Mouse (Mus musculus): ENCODE results near the gene Pate4. TPM values are rescaled to one million over a fixed set of nuclear protein-coding genes. Genes with fewer than 3 reads are reported as not detected.

The Pate4 gene
- total and polyA plus RNA-seq, 3 experiments = not detected

DNA sequence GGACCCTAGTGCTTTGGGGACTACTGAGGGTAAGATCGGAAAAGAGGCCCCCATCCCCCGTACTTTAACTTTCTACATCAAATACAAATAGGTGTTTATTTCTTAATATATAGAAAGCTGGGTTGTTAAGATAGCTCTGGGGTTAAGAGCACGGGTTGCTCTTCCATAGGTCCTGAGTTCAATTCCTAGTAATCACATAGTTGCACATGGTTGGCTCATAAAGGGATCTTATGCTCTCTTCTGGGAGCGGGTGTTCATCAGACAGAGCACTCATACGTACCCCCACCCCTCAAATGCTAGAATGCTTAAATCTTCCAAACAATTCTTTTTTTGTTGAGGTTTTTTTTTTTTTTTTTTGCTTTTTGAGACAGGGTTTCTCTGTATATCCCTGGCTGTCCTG, 41.1 kb downstream of the Pate4 start:
- Histone ChIP-seq H3K27ac (ENCODE audit: insufficient read depth, low read depth) (no peak overlapping the region), H3K4me2 (ENCODE audit: insufficient read depth, low read depth, poor library complexity, severe bottlenecking) (peak overlapping the region; percentile 61; the same call in 1 of the 2 replicates), H3K27me3 (replicated peaks) (no peaks in the 10 kb centered on the region), H3K79me2 (replicated peaks; ENCODE audit: control insufficient read depth, extremely low read depth, insufficient read depth, poor library complexity, severe bottlenecking) (peaks cover 16% of the 10 kb centered on the region), H3K36me3 (replicated peaks in 1 of 2; ENCODE audit: control insufficient read depth in 1 of 2, insufficient read depth in 1 of 2, low read length in 1 of 2) (peaks cover 13 to 23% of the 10 kb centered on the region in 2 experiments), H3K9ac (ENCODE audit: insufficient read depth, low read depth) (peak overlapping the region; percentile 29; the same call in 1 of the 2 replicates), H3K4me1 (ENCODE audit: control insufficient read depth in 1 of 2, insufficient read depth in 2 of 2) (peaks cover 0 to 24% of the 10 kb centered on the region in 2 experiments; a peak in 2 of 4 replicates), H3K9me3 (replicated peaks; ENCODE audit: low read length) (no peaks in the 10 kb centered on the region), H3K4me3 (replicated peaks in 1 of 3; ENCODE audit: low read depth in 2 of 3, low read length in 2 of 3, poor library complexity in 1 of 3) (peak overlapping the region; percentile 69 to 95 (median 88))
- no peak for DNase-seq (ENCODE audit: extremely low read depth)
- TF ChIP-seq BHLHE40 (IDR thresholded peaks at IDR 0.05; ENCODE audit: low read depth, low read length) (no peak), KAT2A (IDR thresholded peaks at IDR 0.05; ENCODE audit: insufficient replicate concordance, low read length) (no peak), ZNF384 (IDR thresholded peaks at IDR 0.05; ENCODE audit: low read depth, low read length) (peak; percentile 4; the same call in 1 of the 2 replicates), USF2 (conservative IDR thresholded peaks at IDR 0.05; ENCODE audit: low read depth, low read length) (no peak)
- in situ Hi-C loops (cut with MboI; ENCODE audit: low pct_ligation_motif_present, low pct_unique_long_range_greater_than_20kb, low sequenced_read_pairs) (no loop called here), dilution Hi-C loops (cut with MboI; ENCODE audit: extremely low pct_ligation_motif_present, extremely low pct_unique_long_range_greater_than_20kb, low sequenced_read_pairs) (no loop called here)

- Histone ChIP-seq H3K4me1 (ENCODE audit: control insufficient read depth in 1 of 2, insufficient read depth in 2 of 2) (peaks cover 0 to 32% of the 10 kb centered on the region in 2 experiments; a peak in 2 of 4 replicates), H3K79me2 (replicated peaks; ENCODE audit: control insufficient read depth, extremely low read depth, insufficient read depth, poor library complexity, severe bottlenecking) (peaks cover 23% of the 10 kb centered on the region), H3K27me3 (replicated peaks) (no peaks in the 10 kb centered on the region), H3K9ac (ENCODE audit: insufficient read depth, low read depth) (peak within 1 kb of the TSS; percentile 55), H3K9me3 (replicated peaks; ENCODE audit: low read length) (no peaks in the 10 kb centered on the region), H3K27ac (ENCODE audit: insufficient read depth, low read depth) (peak within 1 kb of the TSS; percentile 79), H3K36me3 (replicated peaks in 1 of 2; ENCODE audit: control insufficient read depth in 1 of 2, insufficient read depth in 1 of 2, low read length in 1 of 2) (peaks cover 21 to 31% of the 10 kb centered on the region in 2 experiments), H3K4me3 (replicated peaks in 1 of 3; ENCODE audit: low read depth in 2 of 3, low read length in 2 of 3, poor library complexity in 1 of 3) (peak within 1 kb of the TSS; percentile 69 to 95 (median 88)), H3K4me2 (ENCODE audit: insufficient read depth, low read depth, poor library complexity, severe bottlenecking) (peak within 1 kb of the TSS; percentile 61)
- in situ Hi-C loops (cut with MboI; ENCODE audit: low pct_ligation_motif_present, low pct_unique_long_range_greater_than_20kb, low sequenced_read_pairs) = no loop called here
- dilution Hi-C loops (cut with MboI; ENCODE audit: extremely low pct_ligation_motif_present, extremely low pct_unique_long_range_greater_than_20kb, low sequenced_read_pairs) = no loop called here
- TF ChIP-seq POLR2AphosphoS2 (IDR thresholded peaks at IDR 0.05; ENCODE audit: low read depth, low read length) (peak; percentile 51; the same call in 1 of the 2 replicates), MAX (IDR thresholded peaks at IDR 0.05; ENCODE audit: low read length) (peak; percentile 69; the same call in 1 of the 2 replicates), NRF1 (IDR thresholded peaks at IDR 0.05; ENCODE audit: low read depth, low read length) (peak; percentile 97), TBP (conservative IDR thresholded peaks at IDR 0.05; ENCODE audit: low read depth, low read length) (peak; percentile 83), CHD2 (IDR thresholded peaks at IDR 0.05; ENCODE audit: low read length) (no peak; the same call in 1 of the 2 replicates), SIN3A (IDR thresholded peaks at IDR 0.05; ENCODE audit: low read length) (peak; percentile 66; the same call in 1 of the 2 replicates), BHLHE40 (IDR thresholded peaks at IDR 0.05; ENCODE audit: low read depth, low read length) (peak; percentile 63), E2F4 (IDR thresholded peaks at IDR 0.05; ENCODE audit: insufficient replicate concordance, low read depth, low read length) (no peak), MAZ (IDR thresholded peaks at IDR 0.05; ENCODE audit: low read depth, low read length) (no peak), POLR2A (IDR thresholded peaks at IDR 0.05; ENCODE audit: low read depth, low read length) (peak; percentile 90), HCFC1 (IDR thresholded peaks at IDR 0.05; ENCODE audit: low read depth, low read length) (peak; percentile 51), JUND (conservative IDR thresholded peaks at IDR 0.05; ENCODE audit: low read depth, low read length) (no peak), ELF1 (IDR thresholded peaks at IDR 0.05; ENCODE audit: low read depth, low read length) (peak; percentile 94), MYC (IDR thresholded peaks at IDR 0.05; ENCODE audit: low read depth, low read length) (peak; percentile 49; the same call in 1 of the 2 replicates), KAT2A (IDR thresholded peaks at IDR 0.05; ENCODE audit: insufficient replicate concordance, low read length) (no peak), ZMIZ1 (IDR thresholded peaks at IDR 0.05; ENCODE audit: low read depth, low read length) (peak; percentile 61; the same call in 1 of the 2 replicates), ZNF384 (IDR thresholded peaks at IDR 0.05; ENCODE audit: low read depth, low read length) (no peak), CTCF (conservative IDR thresholded peaks at IDR 0.05 in 1 of 2, IDR thresholded peaks at IDR 0.05 in 1 of 2; ENCODE audit: low read depth in 2 of 2, low read length in 2 of 2) (peak in 1 of 2 experiments; percentile 17; a peak in 2 of 4 replicates), UBTF (IDR thresholded peaks at IDR 0.05; ENCODE audit: low read depth, low read length) (peak; percentile 41; the same call in 1 of the 2 replicates), CHD1 (IDR thresholded peaks at IDR 0.05; ENCODE audit: low read depth, low read length) (no peak), TCF12 (IDR thresholded peaks at IDR 0.05; ENCODE audit: low read depth, low read length) (peak; percentile 50; the same call in 1 of the 2 replicates), MEF2A (IDR thresholded peaks at IDR 0.05; ENCODE audit: borderline replicate concordance, low read depth, low read length) (peak; percentile 25; the same call in 1 of the 2 replicates), NELFE (IDR thresholded peaks at IDR 0.05; ENCODE audit: low read depth, low read length) (peak; percentile 78; the same call in 1 of the 2 replicates)
- DNase-seq (ENCODE audit: extremely low read depth) = peak; percentile 98
Measured at GRCm38 (mm10) chr9:35569571-35570534, 41.9 kb downstream of the Pate4 start, which contains the start of the genes Pate2 and Hyls1. Pate2 (plus strand) TSS chr9:35570284. Hyls1 (minus strand) TSS chr9:35570398.
